ENCODE assay signal across 24 mouse cellular contexts in genomic region chr1:89461881-89462280, GRCm38 (mm10). TPM values are rescaled to one million over a fixed set of nuclear protein-coding genes. Genes with fewer than 3 reads are reported as not detected.
DNase-seq lines count a peak whose midpoint lies in the region; ATAC-seq lines count a peak whose summit lies in the region.
"Had no signal": no experiment of that assay in that cellular context is flagged by ENCODE, and none has a peak within 500 bp of the region (broad histone marks: within the 10 kb centered on the region; RNA-seq: fewer than 3 reads in every experiment).

No protein-coding gene starts in this region.

- H3K9me3 ChIP-seq in heart, embryonic 10.5 days, result no peaks in the 10 kb centered on the region
- peaks cover 10% of the 10 kb centered on the region for H3K9me3 ChIP-seq in midbrain, embryonic 12.5 days
- H3K9me3 ChIP-seq in midbrain, embryonic 15.5 days, result no peaks in the 10 kb centered on the region

- intact Hi-C loops in heart, postnatal 25 days (cut with DNase I), result no loop called here

- whole genome bisulfite sequencing in heart, embryonic 10.5 days, result 82% methylated on average over 5 of the region's 5 CpGs
- WGBS in midbrain, embryonic 12.5 days, result 76% methylated on average over 5 of the region's 5 CpGs
- 74% methylated on average over 5 of the region's 5 CpGs for WGBS in midbrain, embryonic 15.5 days

- no peaks in the 10 kb centered on the region for H3K27me3 ChIP-seq in heart, embryonic 10.5 days (ENCODE audit: insufficient read depth, poor library complexity, severe bottlenecking)
- H3K27me3 ChIP-seq in midbrain, embryonic 12.5 days, result no peaks in the 10 kb centered on the region; the same call in 1 of the 2 replicates
- no peaks in the 10 kb centered on the region for H3K27me3 ChIP-seq in midbrain, embryonic 15.5 days (replicated peaks)
- H3K27me3 ChIP-seq: CH12.LX, Patski had no signal

- H3K4me3 ChIP-seq in heart, embryonic 10.5 days, result no peak overlapping the region
- no peak overlapping the region for H3K4me3 ChIP-seq in midbrain, embryonic 12.5 days
- H3K4me3 ChIP-seq in midbrain, embryonic 15.5 days, result no peak overlapping the region
- H3K4me3 ChIP-seq in brown adipose tissue, adult 24 weeks (ENCODE audit: insufficient read depth, low read depth, low read length), result no peak overlapping the region

- no peak for ATAC-seq in midbrain, embryonic 12.5 days (ENCODE audit: low FRiP score, low read depth)
- no peak for ATAC-seq in midbrain, embryonic 15.5 days (replicated peaks)
- ATAC-seq in granulocyte monocyte progenitor cell, adult 5-6 weeks (replicated peaks; ENCODE audit: poor library complexity, severe bottlenecking), result no peak
- ATAC-seq: activated CD4-positive, CD25-positive, alpha-beta regulatory T cell, adult 4 months; CD4-positive, CD25-positive, alpha-beta regulatory T cell, adult 4 months; Patski had no signal

- no peak overlapping the region for H3K4me2 ChIP-seq in midbrain, embryonic 12.5 days (replicated peaks)
- H3K4me2 ChIP-seq in midbrain, embryonic 15.5 days, result no peak overlapping the region

- peaks cover 65% of the 10 kb centered on the region for H3K4me1 ChIP-seq in heart, embryonic 10.5 days
- H3K4me1 ChIP-seq in midbrain, embryonic 12.5 days, result peaks cover 55% of the 10 kb centered on the region
- peaks cover 37% of the 10 kb centered on the region for H3K4me1 ChIP-seq in midbrain, embryonic 15.5 days
- H3K4me1 ChIP-seq in brown adipose tissue, adult 24 weeks (ENCODE audit: control insufficient read depth, insufficient read depth, insufficient read length, low read length), result peaks cover 23% of the 10 kb centered on the region

- peaks cover 9% of the 10 kb centered on the region for H3K36me3 ChIP-seq in heart, embryonic 10.5 days
- peaks cover 8% of the 10 kb centered on the region; the same call in 1 of the 2 replicates for H3K36me3 ChIP-seq in midbrain, embryonic 12.5 days
- H3K36me3 ChIP-seq in midbrain, embryonic 15.5 days (replicated peaks), result no peaks in the 10 kb centered on the region
- H3K36me3 ChIP-seq: G1E had no signal

- 0 out of 2 replicates have a peak overlapping the region, but pooled peaks have one; percentile 24 for H3K9ac ChIP-seq in midbrain, embryonic 12.5 days (replicated peaks)
- no peak overlapping the region for H3K9ac ChIP-seq in midbrain, embryonic 15.5 days

- peak; percentile 61 for DNase-seq in adrenal gland, adult (ENCODE audit: inconsistent age in 2 of 2, low spot score in 1 of 2)
- no peak for DNase-seq in adrenal gland, adult 8-10 months
- DNase-seq in heart, embryonic 10.5 days (ENCODE audit: low spot score), result no peak
- DNase-seq in heart, postnatal 25 days (ENCODE audit: low spot score), result no peak
- DNase-seq: adrenal gland, adult 2 months; adrenal gland, postnatal 10 days; adrenal gland, postnatal 14 days; adrenal gland, postnatal 25 days; B cell, adult 2 months; cerebellum, adult 11 months; cerebellum, adult 11-12 months; cerebellum, adult 18-20 months; cerebellum, adult 2 months; cerebellum, adult 8-10 months had no signal

- 0 out of 2 replicates have a peak overlapping the region, but pooled peaks have one; percentile 29 for H3K27ac ChIP-seq in heart, embryonic 10.5 days
- no peak overlapping the region for H3K27ac ChIP-seq in midbrain, embryonic 12.5 days (replicated peaks)
- H3K27ac ChIP-seq in midbrain, embryonic 15.5 days, result no peak overlapping the region
- H3K27ac ChIP-seq in brown adipose tissue, adult 24 weeks (replicated peaks; ENCODE audit: low read depth, low read length), result 0 out of 2 replicates have a peak overlapping the region, but pooled peaks have one; percentile 13

RNA-seq across cellular contexts. Expression of gene Agap1, which starts 7.3 kb away (rescaled TPM):
- total RNA-seq in adrenal gland, adult 8-10 months (2022), result 100 to 1,000 TPM in 1 of 4 experiments, 10 to 100 TPM in 3; 51.4 to 101 (median 75.3) TPM
- polyA plus RNA-seq in heart, embryonic 10.5 days (2016; fragmentation: Nextera tagmentation; extraction: Ambion mirVana), result 7.6 and 10.3 TPM in 2 replicates
- total RNA-seq in heart, postnatal 25 days (2021), result 10 to 100 TPM; 62.8 to 65.5 TPM
- 61.9 and 91.4 TPM in 2 replicates for polyA plus RNA-seq in midbrain, embryonic 12.5 days (2016; fragmentation: Nextera tagmentation; extraction: Ambion mirVana)
- 56.9 and 63.6 TPM in 2 replicates for polyA plus RNA-seq in midbrain, embryonic 15.5 days (2015; fragmentation: Nextera tagmentation; extraction: Ambion mirVana)
- polyA plus RNA-seq in brown adipose tissue, adult 24 weeks (2012; ENCODE audit: insufficient read depth, insufficient read length, missing spikeins), result 4.9 and 8.4 TPM in 2 replicates
- 9.6 and 16.0 TPM in 2 replicates for total RNA-seq in granulocyte monocyte progenitor cell, adult 5-6 weeks (2014; fragmentation: Nextera tagmentation)
- 5.3 and 8.0 TPM in 2 replicates for total RNA-seq in granulocyte monocyte progenitor cell, adult 5-6 weeks (2017)
- total RNA-seq: CH12.LX, MEL had no signal

Comparison
In these comparisons a context has a peak if more than half of its experiments do, and no peak if none do; other contexts are left out.
1. DNase-seq: peak in adrenal gland, adult (2 of 2); none in adrenal gland, adult 8-10 months (single experiment), heart, embryonic 10.5 days (single experiment) and heart, postnatal 25 days (single experiment).
2. H3K27ac ChIP-seq: peak in heart, embryonic 10.5 days (single experiment) and brown adipose tissue, adult 24 weeks (single experiment); none in midbrain, embryonic 12.5 days (single experiment) and midbrain, embryonic 15.5 days (single experiment).